Mouse (Mus musculus) C2C12 (cell line): Measurements from ENCODE around the gene Nfib.

Source experiments
- CEBPB ChIP-seq: IDR thresholded peaks from one replicate; pipeline ENCODE4 v1.6.1; 2011; ENCODE audit warnings: low read depth, mild to moderate bottlenecking, control low read depth, moderate library complexity
- CTCF ChIP-seq: IDR thresholded peaks from one replicate; pipeline ENCODE4 v1.5.1; 2011; ENCODE audit not compliant: control insufficient read depth, insufficient read depth, insufficient read length
- MAX ChIP-seq: IDR thresholded peaks from one replicate; pipeline ENCODE4 v1.6.1; 2011; ENCODE audit warnings: mild to moderate bottlenecking, control low read depth
- MYOD1 ChIP-seq: IDR thresholded peaks from one replicate; pipeline ENCODE4 v1.6.1; 2011; ENCODE audit warnings: low read depth; ENCODE audit not compliant: control insufficient read depth, insufficient read length
- MYOG ChIP-seq: IDR thresholded peaks from one replicate; pipeline ENCODE4 v1.6.1; 2011; ENCODE audit not compliant: control insufficient read depth, insufficient read length; ENCODE audit errors: extremely low read depth
- USF1 ChIP-seq: IDR thresholded peaks from one replicate; pipeline ENCODE4 v1.6.1; 2011; ENCODE audit warnings: low read depth, mild to moderate bottlenecking, control low read depth, moderate library complexity

- TF ChIP-seq CTCF (no peak), MYOD1 (no peak), CEBPB (no peak), MYOG (no peak), MAX (no peak), USF1 (no peak)
Observed at GRCm38 (mm10) chr4:82600636-82601035, 104.9 kb downstream of the Nfib start.
